Mouse (Mus musculus) lung, embryonic 15.5 days (tissue): ENCODE results near the gene Olfr913. TPM values are rescaled to one million over a fixed set of nuclear protein-coding genes. Genes with fewer than 3 reads are reported as not detected.

Source experiments
- ATAC-seq: fragments of 200-750 bp; cut with Nextera tagmentation; 2 replicates; pipeline ENCODE4 v1.8.0; 2017; ENCODE audit warnings: moderate number of reproducible peaks, borderline replicate concordance; ENCODE audit not compliant: low FRiP score, low TSS enrichment; ENCODE audit errors: extremely low read depth
- H3K27ac ChIP-seq: fragments of 300-500 bp; sonication (generic); 2 replicates; pipeline ENCODE4 v1.5.1; 2015; ENCODE audit warnings: moderate library complexity, mild to moderate bottlenecking, inconsistent platforms
- H3K27me3 ChIP-seq: fragments of 300-500 bp; sonication (generic); 2 replicates; pipeline ENCODE4 v1.6.1; 2015; ENCODE audit warnings: inconsistent platforms
- H3K36me3 ChIP-seq: fragments of 300-500 bp; sonication (generic); 2 replicates; pipeline ENCODE4 v1.6.1; 2015; ENCODE audit warnings: inconsistent platforms
- H3K4me1 ChIP-seq: fragments of 300-500 bp; sonication (generic); 2 replicates; pipeline ENCODE4 v1.6.1; 2015; ENCODE audit warnings: inconsistent platforms
- H3K4me2 ChIP-seq: fragments of 300-500 bp; sonication (generic); 2 replicates; pipeline ENCODE4 v1.6.1; 2015; ENCODE audit warnings: inconsistent platforms, mild to moderate bottlenecking, moderate library complexity
- H3K4me3 ChIP-seq: fragments of 300-500 bp; sonication (generic); 2 replicates; pipeline ENCODE4 v1.5.1; 2015; ENCODE audit warnings: mild to moderate bottlenecking, inconsistent platforms
- H3K9ac ChIP-seq: fragments of 300-500 bp; sonication (generic); 2 replicates; pipeline ENCODE4 v1.6.1; 2015; ENCODE audit warnings: inconsistent platforms
- H3K9me3 ChIP-seq: fragments of 300-500 bp; sonication (generic); 2 replicates; pipeline ENCODE4 v1.6.1; 2016; ENCODE audit warnings: inconsistent platforms
- WGBS: fragments of 180-500 bp; shearing (Covaris S2); methylation state at CpG from one replicate; pipeline ENCODE4 v1.1.7; 2015; 5-methylcytosine and 5-hydroxymethylcytosine counted together
- polyA plus RNA-seq: library from polyadenylated mRNA; unstranded; fragments of >200 nt; fragmentation: Nextera tagmentation; extraction: Ambion mirVana; gene quantifications from 2 replicates; pipeline ENCODE4 v1.2.1, GENCODE M21; 2015

Olfr913 gene
- polyA plus RNA-seq = not detected in 2 replicates

DNA sequence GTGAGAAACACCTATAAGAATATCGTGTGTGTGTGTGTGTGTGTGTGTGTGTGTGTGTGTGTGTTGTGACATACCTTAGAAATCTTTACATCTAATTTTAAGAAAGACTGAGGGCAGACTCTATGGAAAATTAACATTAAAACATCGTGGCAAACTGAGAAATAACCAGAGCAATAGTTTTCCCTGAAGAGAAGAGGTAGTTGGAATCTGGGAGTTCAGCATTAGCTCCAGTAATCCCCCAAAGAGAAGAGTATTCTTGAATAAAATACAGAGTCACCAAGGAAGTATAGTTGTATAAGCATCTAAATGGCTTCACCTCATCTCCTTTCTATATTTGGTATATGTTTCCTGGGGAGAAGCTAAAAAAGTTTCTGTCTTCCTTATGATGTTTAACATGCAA is at the start of gene Olfr913:
Gene Olfr913, plus strand, starts transcription at position 301 of the 400 bp plus-strand sequence.
- no peak for ATAC-seq
- Histone ChIP-seq H3K9ac (no peak within 1 kb of the TSS), H3K4me2 (no peak within 1 kb of the TSS), H3K4me1 (no peaks in the 10 kb centered on the region), H3K27me3 (no peaks in the 10 kb centered on the region), H3K4me3 (no peak within 1 kb of the TSS), H3K9me3 (no peaks in the 10 kb centered on the region), H3K36me3 (no peaks in the 10 kb centered on the region), H3K27ac (no peak within 1 kb of the TSS)
- 48% methylated on average over 2 of the region's 2 CpGs for WGBS

GRCm38 (mm10) chr9:38579878-38580277 is 12.7 kb upstream of the Olfr913 start, which contains the start of gene Olfr912:
Gene Olfr912, plus strand, starts transcription at chr9:38580178.
- no peaks in the 10 kb centered on the region for H3K4me1 ChIP-seq
- H3K4me3 ChIP-seq = no peak within 1 kb of the TSS
- no peak within 1 kb of the TSS for H3K4me2 ChIP-seq
- no peak for ATAC-seq
- H3K27ac ChIP-seq = no peak within 1 kb of the TSS
- 65% methylated on average over 1 of the region's 1 CpGs for WGBS
- no peak within 1 kb of the TSS for H3K9ac ChIP-seq
- H3K36me3 ChIP-seq = no peaks in the 10 kb centered on the region
- no peaks in the 10 kb centered on the region for H3K27me3 ChIP-seq
- no peaks in the 10 kb centered on the region for H3K9me3 ChIP-seq

GRCm38 (mm10) chr9:38591056-38591455 is 1.5 kb upstream of the Olfr913 start:
- no peaks in the 10 kb centered on the region for H3K4me1 ChIP-seq
- H3K27me3 ChIP-seq = no peaks in the 10 kb centered on the region
- H3K4me3 ChIP-seq = no peak overlapping the region
- H3K27ac ChIP-seq = no peak overlapping the region
- H3K9ac ChIP-seq = no peak overlapping the region
- no peak for ATAC-seq
- no peaks in the 10 kb centered on the region for H3K36me3 ChIP-seq
- WGBS = 23% methylated on average over 1 of the region's 1 CpGs
- H3K9me3 ChIP-seq = no peaks in the 10 kb centered on the region
- H3K4me2 ChIP-seq = no peak overlapping the region

DNA sequence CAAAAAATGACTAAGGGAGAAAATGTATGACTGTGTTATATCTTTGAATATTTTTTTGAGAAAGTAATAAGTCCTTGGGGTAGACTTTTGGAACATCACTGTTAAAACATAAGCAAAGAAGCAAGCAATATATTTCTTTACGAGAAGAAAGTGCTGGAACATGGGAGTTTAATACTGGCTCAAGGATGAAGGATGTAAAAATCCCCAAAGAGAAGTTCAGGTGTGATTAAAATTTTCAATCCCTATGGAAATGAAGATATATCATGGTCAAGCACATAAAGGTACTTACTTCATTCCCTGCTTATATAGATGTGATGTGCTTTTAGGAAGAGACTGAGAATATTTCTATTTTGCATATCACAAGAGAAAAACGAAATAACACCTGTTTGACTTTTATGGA is 12.2 kb downstream of the Olfr913 start, which contains the start of gene Olfr914:
Gene Olfr914, plus strand, starts transcription at position 301 of the 400 bp plus-strand sequence.
- Histone ChIP-seq H3K4me1 (no peaks in the 10 kb centered on the region), H3K4me2 (no peak within 1 kb of the TSS), H3K27me3 (no peaks in the 10 kb centered on the region), H3K9me3 (no peaks in the 10 kb centered on the region), H3K27ac (no peak within 1 kb of the TSS), H3K36me3 (no peaks in the 10 kb centered on the region), H3K4me3 (no peak within 1 kb of the TSS), H3K9ac (no peak within 1 kb of the TSS)
- WGBS = 54% methylated on average over 2 of the region's 2 CpGs
- no peak for ATAC-seq

DNA sequence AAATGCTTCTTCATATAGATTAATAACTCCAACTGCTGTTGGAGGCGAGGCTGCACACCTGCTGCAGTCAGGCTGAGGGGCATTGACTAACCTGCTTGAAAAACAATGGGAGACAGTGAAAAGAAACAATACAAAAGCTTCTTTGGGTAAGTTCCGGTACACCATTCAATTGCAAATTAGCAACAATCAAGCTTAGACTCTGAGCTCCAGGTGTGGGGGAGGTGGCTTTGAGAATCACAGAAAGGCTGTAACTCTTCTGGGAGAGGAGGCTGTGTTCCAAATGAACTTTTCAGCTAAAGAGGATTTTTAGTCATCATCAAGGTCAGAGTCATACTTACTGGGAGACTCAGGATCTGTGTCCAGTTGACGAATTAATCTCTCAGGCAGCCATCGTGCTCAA is 39.8 kb downstream of the Olfr913 start:
- Histone ChIP-seq H3K4me1 (no peaks in the 10 kb centered on the region), H3K9me3 (no peaks in the 10 kb centered on the region), H3K27me3 (no peaks in the 10 kb centered on the region), H3K9ac (no peak overlapping the region), H3K36me3 (no peaks in the 10 kb centered on the region), H3K4me2 (no peak overlapping the region), H3K27ac (no peak overlapping the region), H3K4me3 (no peak overlapping the region)
- no peak for ATAC-seq
- 77% methylated on average over 4 of the region's 4 CpGs for WGBS

Other genes with a start within 250 kb of the Olfr913 start
- not detected in 2 replicates for gene Olfr898, start 244.3 kb upstream of the Olfr913 start, polyA plus RNA-seq
- gene Olfr250, start 225.9 kb upstream of the Olfr913 start, polyA plus RNA-seq = not detected in 2 replicates
- gene Olfr251, start 215.7 kb upstream of the Olfr913 start, polyA plus RNA-seq = not detected in 2 replicates
- not detected in 2 replicates for gene Olfr147, start 191.1 kb upstream of the Olfr913 start, polyA plus RNA-seq
- not detected in 2 replicates for gene Olfr901, start 163.3 kb upstream of the Olfr913 start, polyA plus RNA-seq
- not detected in 2 replicates for gene Olfr902, start 145.1 kb upstream of the Olfr913 start, polyA plus RNA-seq
- not detected in 2 replicates for gene Olfr904, start 129.6 kb upstream of the Olfr913 start, polyA plus RNA-seq
- not detected in 2 replicates for gene Olfr905, start 121.7 kb upstream of the Olfr913 start, polyA plus RNA-seq
- gene Olfr906, start 105.7 kb upstream of the Olfr913 start, polyA plus RNA-seq = not detected in 2 replicates
- gene Olfr907, start 97.0 kb upstream of the Olfr913 start, polyA plus RNA-seq = not detected in 2 replicates
- not detected in 2 replicates for gene Olfr911-ps1, start 71.2 kb upstream of the Olfr913 start, polyA plus RNA-seq
- not detected in 2 replicates for gene Olfr910, start 54.9 kb upstream of the Olfr913 start, polyA plus RNA-seq
- gene Olfr912, start 12.6 kb upstream of the Olfr913 start, polyA plus RNA-seq = not detected in 2 replicates
- gene Olfr914, start 12.3 kb downstream of the Olfr913 start, polyA plus RNA-seq = not detected in 2 replicates
- gene Olfr916, start 67.1 kb downstream of the Olfr913 start, polyA plus RNA-seq = not detected in 2 replicates
- not detected in 2 replicates for gene Olfr917, start 73.1 kb downstream of the Olfr913 start, polyA plus RNA-seq
- gene Olfr918, start 81.8 kb downstream of the Olfr913 start, polyA plus RNA-seq = not detected in 2 replicates
- gene Olfr919, start 110.9 kb downstream of the Olfr913 start, polyA plus RNA-seq = not detected in 2 replicates
- 16.3 and 20.7 TPM in 2 replicates for gene Vwa5a, start 125.5 kb downstream of the Olfr913 start, polyA plus RNA-seq
- 0.02 and 0.03 TPM in 2 replicates for gene Olfr920, start 159.5 kb downstream of the Olfr913 start, polyA plus RNA-seq
- not detected in 2 replicates for gene Olfr921, start 180.3 kb downstream of the Olfr913 start, polyA plus RNA-seq
- not detected in 2 replicates for gene Olfr922, start 221.9 kb downstream of the Olfr913 start, polyA plus RNA-seq
- not detected in 2 replicates for gene Olfr923, start 233.8 kb downstream of the Olfr913 start, polyA plus RNA-seq